Mouse (Mus musculus) kidney, adult 8-10 months (tissue): ENCODE data around the gene Egfl8.
A peak's percentile ranks its signal among the peaks of the same experiment; 100 is the strongest.

Source experiments
- DNase-seq, 2 experiments: peaks; one replicate each; pipeline ENCODE4 v3.0.0; 2022

Egfl8 gene

GRCm38 (mm10) chr17:34569919-34570318, 45.9 kb downstream of the Egfl8 start:
- DNase-seq: no peak

- no peak for DNase-seq
Measured at GRCm38 (mm10) chr17:34568421-34568820, 47.4 kb downstream of the Egfl8 start.

- no peak for DNase-seq
Measured at GRCm38 (mm10) chr17:34567311-34567710, 48.5 kb downstream of the Egfl8 start.

- DNase-seq: peak; percentile 40 to 58
Measured at GRCm38 (mm10) chr17:34564796-34565195, 51.0 kb downstream of the Egfl8 start.

- DNase-seq: peak; percentile 53 to 54
Measured at GRCm38 (mm10) chr17:34564003-34564421, 51.8 kb downstream of the Egfl8 start, which contains the start of gene Notch4. TSS of gene Notch4 (plus strand) at chr17:34564268.

- no peak for DNase-seq
Measured at GRCm38 (mm10) chr17:34563354-34563753, 52.4 kb downstream of the Egfl8 start.
